ENCODE assay signal across 7 mouse cellular contexts in the genomic region with DNA sequence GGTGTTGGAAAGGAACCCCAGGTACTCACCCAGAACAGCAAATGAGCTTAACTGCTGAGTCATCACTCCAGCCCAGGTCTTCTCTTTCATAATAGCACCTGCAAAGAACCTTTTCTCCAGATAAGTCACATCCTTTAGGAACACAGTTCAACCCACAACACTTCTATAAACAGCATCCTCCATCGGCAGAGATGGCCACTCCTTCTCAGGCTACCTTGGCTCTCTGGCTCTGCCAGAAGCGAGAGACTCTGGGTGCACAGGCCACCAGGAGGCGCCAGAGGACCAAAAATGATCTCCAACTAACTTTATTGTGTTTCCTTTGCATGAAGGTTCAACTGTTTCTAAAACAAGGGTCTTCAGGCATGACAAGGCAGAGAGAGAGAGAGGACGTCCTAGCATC. TPM values are rescaled to one million over a fixed set of nuclear protein-coding genes. Genes with fewer than 3 reads are reported as not detected.
DNase-seq lines count a peak whose midpoint lies in the region; ATAC-seq lines count a peak whose summit lies in the region.

No protein-coding gene starts in this region.

- peak; percentile 64 for DNase-seq in MEL-GATA-1-ER (ENCODE audit: extremely low read depth, low read depth)
- DNase-seq in brain, adult 2 months (ENCODE audit: low read depth, low spot score) = peak; percentile 92
- peak; percentile 83 to 91 for DNase-seq in layer of hippocampus, postnatal 14 days (ENCODE audit: low spot score in 2 of 2)
- peak; percentile 66 for DNase-seq in skeletal muscle tissue, adult 2 months (ENCODE audit: low read depth, low spot score)

- peak; percentile 58 for ATAC-seq in erythroid progenitor cell, adult 5-6 weeks (replicated peaks; ENCODE audit: low FRiP score, poor library complexity, severe bottlenecking)
- peak; percentile 71 to 83 for ATAC-seq in hematopoietic stem cell, adult 5-6 weeks (replicated peaks in 1 of 2; ENCODE audit: insufficient read depth in 1 of 2, low FRiP score in 2 of 2, low TSS enrichment in 1 of 2, low read depth in 1 of 2, poor library complexity in 2 of 2, severe bottlenecking in 2 of 2)
- ATAC-seq in megakaryocyte progenitor cell, adult 5-6 weeks (replicated peaks; ENCODE audit: poor library complexity) = peak; percentile 94

RNA-seq across cellular contexts. Expression of a gene that starts 15.8 kb away (rescaled TPM):
- total RNA-seq in erythroid progenitor cell, adult 5-6 weeks (2015; ENCODE audit: low replicate concordance) = 1.7 and 3.6 TPM in 2 replicates
- 3.3 TPM in 1 of 2 replicates, not detected in the other for total RNA-seq in erythroid progenitor cell, adult 5-6 weeks (2017; ENCODE audit: low replicate concordance)
- 6.7 and 13.9 TPM in 2 replicates for total RNA-seq in hematopoietic stem cell, adult 5-6 weeks (2017)
- total RNA-seq in layer of hippocampus, postnatal 14 days (2021) = 10 to 100 TPM; 45.5 to 46.8 TPM
- total RNA-seq in megakaryocyte progenitor cell, adult 5-6 weeks (2015) = 5.3 and 12.5 TPM in 2 replicates
- total RNA-seq in megakaryocyte progenitor cell, adult 5-6 weeks (2017) = 5.2 and 5.9 TPM in 2 replicates

Comparison
In these comparisons a context has a peak if more than half of its experiments do, and no peak if none do; other contexts are left out.
1. Peak in every context shown above with its lines: DNase-seq and ATAC-seq.